Mouse (Mus musculus): Measurements from ENCODE around the gene Mief1. TPM values are rescaled to one million over a fixed set of nuclear protein-coding genes. Genes with fewer than 3 reads are reported as not detected.

The Mief1 gene
- polyA plus RNA-seq, 1 experiment: 16.7 TPM

GRCm38 (mm10) chr15:80263610-80264575, 30.1 kb downstream of the Mief1 start, which contains the start of gene Rps19bp1:
TSS of gene Rps19bp1 (minus strand) at chr15:80264315.
- Histone ChIP-seq H3K27me3 (ENCODE audit: control insufficient read depth, insufficient read depth, low read length) (no peaks in the 10 kb centered on the region), H3K4me3 (ENCODE audit: low read depth, low read length) (peak within 1 kb of the TSS; percentile 93), H3K4me1 (ENCODE audit: control insufficient read depth, insufficient read depth, insufficient read length, low read length) (no peaks in the 10 kb centered on the region; the same call in 1 of the 2 replicates), H3K27ac (ENCODE audit: insufficient read depth, low read depth, low read length) (peak within 1 kb of the TSS; percentile 59), H3K36me3 (ENCODE audit: control insufficient read depth, insufficient read depth, low read length) (no peaks in the 10 kb centered on the region)
- WGBS: under 1% methylated on average over 66 of the region's 66 CpGs
- TF ChIP-seq CTCF (IDR thresholded peaks at IDR 0.05; ENCODE audit: extremely low read depth, insufficient read length, insufficient replicate concordance, low read depth, low read length): peak; percentile 11; the same call in 1 of the 2 replicates
- peak; percentile 67; the same call in 1 of the 2 replicates for TF ChIP-seq POLR2A (IDR thresholded peaks at IDR 0.05; ENCODE audit: low read depth, low read length)

- TF ChIP-seq CTCF (IDR thresholded peaks at IDR 0.05; ENCODE audit: extremely low read depth, insufficient read length, insufficient replicate concordance, low read depth, low read length) (peak; percentile 66; the same call in 1 of the 2 replicates), POLR2A (IDR thresholded peaks at IDR 0.05; ENCODE audit: low read depth, low read length) (no peak)
- Histone ChIP-seq H3K27me3 (ENCODE audit: control insufficient read depth, insufficient read depth, low read length) (no peaks in the 10 kb centered on the region), H3K4me1 (ENCODE audit: control insufficient read depth, insufficient read depth, insufficient read length, low read length) (no peaks in the 10 kb centered on the region; the same call in 1 of the 2 replicates), H3K36me3 (ENCODE audit: control insufficient read depth, insufficient read depth, low read length) (no peaks in the 10 kb centered on the region), H3K27ac (ENCODE audit: insufficient read depth, low read depth, low read length) (no peak overlapping the region), H3K4me3 (ENCODE audit: low read depth, low read length) (no peak overlapping the region)
- WGBS: 0% methylated on average over 2 of the region's 2 CpGs
Observed at GRCm38 (mm10) chr15:80266281-80266680, 32.5 kb downstream of the Mief1 start.

GRCm38 (mm10) chr15:80271858-80272396, 38.1 kb downstream of the Mief1 start:
- no peak overlapping the region for H3K27ac ChIP-seq (ENCODE audit: insufficient read depth, low read depth, low read length)
- WGBS: 68% methylated on average over 3 of the region's 3 CpGs
- H3K27me3 ChIP-seq (ENCODE audit: control insufficient read depth, insufficient read depth, low read length): 0 out of 2 replicates have a peak, but pooled peaks cover 2% of the 10 kb centered on the region
- H3K36me3 ChIP-seq (ENCODE audit: control insufficient read depth, insufficient read depth, low read length): no peaks in the 10 kb centered on the region
- no peak overlapping the region for H3K4me3 ChIP-seq (ENCODE audit: low read depth, low read length)
- no peaks in the 10 kb centered on the region for H3K4me1 ChIP-seq (ENCODE audit: control insufficient read depth, insufficient read depth, insufficient read length, low read length)
- TF ChIP-seq CTCF (IDR thresholded peaks at IDR 0.05; ENCODE audit: extremely low read depth, insufficient read length, insufficient replicate concordance, low read depth, low read length): no peak
- TF ChIP-seq POLR2A (IDR thresholded peaks at IDR 0.05; ENCODE audit: low read depth, low read length): no peak

- WGBS: 41% methylated on average over 9 of the region's 9 CpGs
- Histone ChIP-seq H3K27me3 (ENCODE audit: control insufficient read depth, insufficient read depth, low read length) (0 out of 2 replicates have a peak, but pooled peaks cover 2% of the 10 kb centered on the region), H3K36me3 (ENCODE audit: control insufficient read depth, insufficient read depth, low read length) (no peaks in the 10 kb centered on the region), H3K27ac (ENCODE audit: insufficient read depth, low read depth, low read length) (no peak overlapping the region), H3K4me1 (ENCODE audit: control insufficient read depth, insufficient read depth, insufficient read length, low read length) (no peaks in the 10 kb centered on the region), H3K4me3 (ENCODE audit: low read depth, low read length) (no peak overlapping the region)
- TF ChIP-seq POLR2A (IDR thresholded peaks at IDR 0.05; ENCODE audit: low read depth, low read length): no peak
- no peak for TF ChIP-seq CTCF (IDR thresholded peaks at IDR 0.05; ENCODE audit: extremely low read depth, insufficient read length, insufficient replicate concordance, low read depth, low read length)
Observed at GRCm38 (mm10) chr15:80277107-80277506, 43.3 kb downstream of the Mief1 start.

GRCm38 (mm10) chr15:80277625-80278024, 43.8 kb downstream of the Mief1 start:
- Histone ChIP-seq H3K4me3 (ENCODE audit: low read depth, low read length) (no peak overlapping the region), H3K27ac (ENCODE audit: insufficient read depth, low read depth, low read length) (no peak overlapping the region), H3K36me3 (ENCODE audit: control insufficient read depth, insufficient read depth, low read length) (no peaks in the 10 kb centered on the region), H3K27me3 (ENCODE audit: control insufficient read depth, insufficient read depth, low read length) (0 out of 2 replicates have a peak, but pooled peaks cover 2% of the 10 kb centered on the region), H3K4me1 (ENCODE audit: control insufficient read depth, insufficient read depth, insufficient read length, low read length) (no peaks in the 10 kb centered on the region)
- WGBS: 2% methylated on average over 6 of the region's 6 CpGs
- no peak for TF ChIP-seq POLR2A (IDR thresholded peaks at IDR 0.05; ENCODE audit: low read depth, low read length)
- no peak for TF ChIP-seq CTCF (IDR thresholded peaks at IDR 0.05; ENCODE audit: extremely low read depth, insufficient read length, insufficient replicate concordance, low read depth, low read length)

- H3K4me3 ChIP-seq (ENCODE audit: low read depth, low read length): no peak overlapping the region
- TF ChIP-seq CTCF (IDR thresholded peaks at IDR 0.05; ENCODE audit: extremely low read depth, insufficient read length, insufficient replicate concordance, low read depth, low read length) (no peak), POLR2A (IDR thresholded peaks at IDR 0.05; ENCODE audit: low read depth, low read length) (no peak)
- no peaks in the 10 kb centered on the region for H3K36me3 ChIP-seq (ENCODE audit: control insufficient read depth, insufficient read depth, low read length)
- no peak overlapping the region for H3K27ac ChIP-seq (ENCODE audit: insufficient read depth, low read depth, low read length)
- H3K4me1 ChIP-seq (ENCODE audit: control insufficient read depth, insufficient read depth, insufficient read length, low read length): no peaks in the 10 kb centered on the region
- H3K27me3 ChIP-seq (ENCODE audit: control insufficient read depth, insufficient read depth, low read length): 0 out of 2 replicates have a peak, but pooled peaks cover 2% of the 10 kb centered on the region
- 62% methylated on average over 5 of the region's 5 CpGs for WGBS
Observed at GRCm38 (mm10) chr15:80278121-80278759, 44.4 kb downstream of the Mief1 start.
